8 mouse cellular contexts compared by ENCODE assay signal in the genomic region with DNA sequence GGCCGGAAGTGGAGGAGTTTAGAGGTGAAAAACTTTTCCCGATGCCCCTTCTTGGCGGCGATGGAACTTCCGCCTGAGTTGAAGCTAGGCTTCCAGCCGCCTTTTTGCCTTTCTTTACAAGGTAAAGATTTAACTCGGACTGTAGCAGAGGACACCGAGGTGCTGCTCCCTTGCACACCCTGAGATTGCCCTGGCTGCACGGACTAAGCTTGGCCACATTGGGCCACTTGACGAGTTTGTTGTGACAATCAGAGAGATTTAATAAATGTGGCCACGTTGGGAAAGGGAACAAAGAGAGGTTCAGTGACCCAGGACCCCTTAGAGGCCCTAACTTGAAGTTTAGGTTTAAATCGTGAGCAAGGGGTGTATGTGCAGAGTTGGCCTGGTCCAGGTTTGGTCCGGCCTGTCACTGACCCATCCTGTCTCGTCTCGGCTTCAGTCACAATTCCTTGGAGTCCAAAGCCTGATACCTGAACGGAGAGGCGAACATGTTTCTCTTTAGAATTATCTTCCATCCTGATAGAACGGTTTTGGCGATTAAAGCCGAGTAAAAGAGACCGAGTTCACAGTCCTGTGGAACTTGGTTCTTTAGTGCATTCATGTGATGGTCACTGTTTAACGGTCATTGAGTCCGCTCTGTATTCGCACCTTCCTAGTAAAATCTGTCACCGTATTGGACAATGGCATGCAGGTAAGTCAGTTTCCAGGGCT. TPM values are rescaled to one million over a fixed set of nuclear protein-coding genes. Genes with fewer than 3 reads are reported as not detected.
DNase-seq lines count a peak whose midpoint lies in the region; ATAC-seq and TF ChIP-seq lines count a peak whose summit lies in the region.

No protein-coding gene starts in this region.

- peak overlapping the region; percentile 89 for H3K9ac ChIP-seq in kidney, embryonic 16.5 days (replicated peaks; ENCODE audit: low read length)
- H3K9ac ChIP-seq in hindbrain, postnatal 0 days (replicated peaks; ENCODE audit: low read length): peak overlapping the region; percentile 91
- peak overlapping the region; percentile 98 for H3K9ac ChIP-seq in midbrain, embryonic 15.5 days

- peak overlapping the region; percentile 76 for H3K4me2 ChIP-seq in kidney, embryonic 16.5 days (replicated peaks; ENCODE audit: low read depth, low read length)
- H3K4me2 ChIP-seq in hindbrain, postnatal 0 days (ENCODE audit: low read depth, low read length): peak overlapping the region; percentile 65
- H3K4me2 ChIP-seq in midbrain, embryonic 15.5 days: peak overlapping the region; percentile 82

- whole genome bisulfite sequencing in kidney, embryonic 16.5 days: 31% methylated on average over 25 of the region's 25 CpGs
- 36% methylated on average over 25 of the region's 25 CpGs for WGBS in hindbrain, postnatal 0 days
- WGBS in midbrain, embryonic 15.5 days: 34% methylated on average over 25 of the region's 25 CpGs

- H3K4me3 ChIP-seq in kidney, embryonic 16.5 days (ENCODE audit: low read length): peak overlapping the region; percentile 73
- peak overlapping the region; percentile 50 for H3K4me3 ChIP-seq in cortical plate, adult 2 months (ENCODE audit: insufficient read depth, low read length)
- peak overlapping the region; percentile 72 for H3K4me3 ChIP-seq in hindbrain, postnatal 0 days (ENCODE audit: low read length)
- peak overlapping the region; percentile 92 for H3K4me3 ChIP-seq in midbrain, embryonic 15.5 days

- intact Hi-C loops in gastrocnemius, postnatal 14 days (cut with DNase I; ENCODE audit: low total_unique reads): no loop called here

- no peak for TF ChIP-seq CTCF in cortical plate, adult 2 months (IDR thresholded peaks at IDR 0.05; ENCODE audit: extremely low read depth, insufficient read depth, low read length)
- TF ChIP-seq CTCF in hindbrain, postnatal 0 days (IDR thresholded peaks at IDR 0.05; ENCODE audit: low read depth): no peak

- H3K36me3 ChIP-seq in kidney, embryonic 16.5 days (ENCODE audit: insufficient read depth, low read length): peaks cover 7% of the 10 kb centered on the region; the same call in 1 of the 2 replicates
- no peaks in the 10 kb centered on the region for H3K36me3 ChIP-seq in hindbrain, postnatal 0 days (ENCODE audit: insufficient read depth, low read length)
- no peaks in the 10 kb centered on the region for H3K36me3 ChIP-seq in midbrain, embryonic 15.5 days (replicated peaks)

- TF ChIP-seq POLR2A in cortical plate, adult 2 months (IDR thresholded peaks at IDR 0.05; ENCODE audit: extremely low read depth, insufficient read depth, low read length): no peak

- no peaks in the 10 kb centered on the region for H3K27me3 ChIP-seq in kidney, embryonic 16.5 days (ENCODE audit: insufficient read depth, low read length)
- no peaks in the 10 kb centered on the region for H3K27me3 ChIP-seq in hindbrain, postnatal 0 days (ENCODE audit: insufficient read depth, low read length)
- no peaks in the 10 kb centered on the region for H3K27me3 ChIP-seq in midbrain, embryonic 15.5 days (replicated peaks)

- peaks cover 25% of the 10 kb centered on the region for H3K4me1 ChIP-seq in kidney, embryonic 16.5 days (ENCODE audit: insufficient read depth, low read length)
- no peaks in the 10 kb centered on the region; the same call in 1 of the 2 replicates for H3K4me1 ChIP-seq in cortical plate, adult 2 months (ENCODE audit: control insufficient read depth, insufficient read depth, low read length)
- H3K4me1 ChIP-seq in hindbrain, postnatal 0 days (ENCODE audit: insufficient read depth, low read length): peaks cover 11% of the 10 kb centered on the region; the same call in 1 of the 2 replicates
- H3K4me1 ChIP-seq in midbrain, embryonic 15.5 days: peaks cover 27% of the 10 kb centered on the region

- peaks cover 5% of the 10 kb centered on the region; the same call in 1 of the 2 replicates for H3K9me3 ChIP-seq in kidney, embryonic 16.5 days (ENCODE audit: low read length)
- no peaks in the 10 kb centered on the region for H3K9me3 ChIP-seq in hindbrain, postnatal 0 days (ENCODE audit: low read length)
- no peaks in the 10 kb centered on the region for H3K9me3 ChIP-seq in midbrain, embryonic 15.5 days

- peak; percentile 29 for ATAC-seq in kidney, embryonic 16.5 days (ENCODE audit: low FRiP score, low TSS enrichment)
- peak; percentile 11; the same call in 1 of the 2 replicates for ATAC-seq in hindbrain, postnatal 0 days
- peak; percentile 32 for ATAC-seq in midbrain, embryonic 15.5 days (replicated peaks)

- peak overlapping the region; percentile 99 for H3K27ac ChIP-seq in kidney, embryonic 16.5 days (ENCODE audit: low read length)
- peak overlapping the region; percentile 93 for H3K27ac ChIP-seq in cortical plate, adult 2 months (ENCODE audit: insufficient read depth, low read length)
- H3K27ac ChIP-seq in hindbrain, postnatal 0 days: peak overlapping the region; percentile 98
- peak overlapping the region; percentile 99 for H3K27ac ChIP-seq in midbrain, embryonic 15.5 days

- DNase-seq in kidney, adult 18-20 months: no peak
- no peak for DNase-seq in hindbrain, postnatal 0 days (ENCODE audit: low spot score)
- DNase-seq in gastrocnemius, postnatal 14 days: no peak
- DNase-seq in layer of hippocampus, postnatal 10 days (ENCODE audit: low spot score in 2 of 2): no peak
- no peak for DNase-seq in kidney, adult 11 months

RNA-seq across cellular contexts. Expression of a gene that starts 21.0 kb away (rescaled TPM):
- polyA plus RNA-seq in kidney, embryonic 16.5 days (2015; fragmentation: Nextera tagmentation; extraction: Ambion mirVana): 123 and 127 TPM in 2 replicates
- polyA plus RNA-seq in cortical plate, adult 2 months (2012; rRNA removed): 22.9 and 23.8 TPM in 2 replicates
- total RNA-seq in hindbrain, postnatal 0 days (2014; rRNA removed): 40.2 and 64.9 TPM in 2 replicates
- polyA plus RNA-seq in hindbrain, postnatal 0 days (2015; fragmentation: Nextera tagmentation; extraction: Ambion mirVana): 58.3 and 64.1 TPM in 2 replicates
- 60.3 and 68.6 TPM in 2 replicates for polyA plus RNA-seq in midbrain, embryonic 15.5 days (2015; fragmentation: Nextera tagmentation; extraction: Ambion mirVana)
- total RNA-seq in gastrocnemius, postnatal 14 days (2021): 10 to 100 TPM; 17.7 to 23.4 TPM
- 10 to 100 TPM; 33.0 to 33.1 TPM for total RNA-seq in layer of hippocampus, postnatal 10 days (2021)
